1 mouse cellular context compared by ENCODE assay signal in the genomic region with DNA sequence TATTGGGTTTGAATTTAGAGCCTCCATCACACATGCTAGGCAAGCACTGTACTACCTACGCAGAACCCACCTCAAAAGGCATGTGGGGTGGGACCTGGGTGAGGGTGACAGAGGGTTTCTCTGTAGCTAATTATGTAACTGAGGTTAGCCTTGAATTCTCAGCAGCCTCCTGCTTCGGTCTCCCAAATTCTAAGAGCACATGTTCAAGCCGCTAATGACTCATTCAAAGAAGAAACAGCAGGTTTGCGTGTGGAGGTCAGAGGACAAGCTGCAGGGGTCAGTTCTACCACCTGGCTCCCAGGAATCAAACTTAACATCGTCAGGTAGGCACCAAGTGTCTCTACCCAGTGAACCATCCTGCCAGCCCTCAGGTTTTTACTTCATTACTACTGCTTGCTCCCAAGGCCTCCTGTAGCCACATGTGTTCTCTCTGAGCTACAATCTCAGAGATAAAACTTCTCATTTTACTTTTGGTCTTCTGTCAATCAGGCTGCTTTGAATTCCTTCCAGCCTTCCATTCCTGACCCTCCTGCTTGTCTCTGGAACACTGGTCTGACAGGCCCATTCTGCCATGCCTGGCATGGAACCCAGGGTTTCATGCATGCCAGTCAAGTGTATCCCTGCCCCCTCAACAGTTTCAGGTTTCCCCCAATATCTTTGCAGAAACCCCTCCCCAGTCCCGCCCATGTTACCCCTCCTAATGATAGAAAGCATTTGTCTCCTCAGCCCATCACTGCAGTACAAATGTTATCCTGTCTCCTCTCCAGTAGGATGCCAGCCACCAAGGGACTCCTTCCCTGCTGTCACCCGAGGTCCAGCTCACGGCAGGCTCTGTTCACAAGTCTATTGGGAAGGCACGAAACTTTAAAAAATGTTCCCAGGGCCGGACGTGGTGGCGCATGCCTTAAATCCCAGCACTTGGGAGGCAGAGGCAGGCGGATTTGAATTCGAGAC.
A peak's percentile ranks its signal among the peaks of the same experiment; 100 is the strongest.
TF ChIP-seq lines count a peak whose summit lies in the region.

No protein-coding gene starts in this region.

TF ChIP-seq in MEL, 35 proteins besides CTCF, POLR2A, EP300 and RAD21 (continued from another document):
- TF ChIP-seq NRF1 (IDR thresholded peaks at IDR 0.05; ENCODE audit: insufficient read depth, low read depth, low read length, poor library complexity, severe bottlenecking) (no peak), KAT2A (conservative IDR thresholded peaks at IDR 0.05; ENCODE audit: low read depth, low read length) (no peak), ZMIZ1 (IDR thresholded peaks at IDR 0.05; ENCODE audit: low read depth, low read length) (no peak), ELF1 (IDR thresholded peaks at IDR 0.05; ENCODE audit: low read depth, low read length) (no peak), JUND (IDR thresholded peaks at IDR 0.05; ENCODE audit: low read depth, low read length) (no peak), SIN3A (IDR thresholded peaks at IDR 0.05; ENCODE audit: low read length) (no peak), USF2 (IDR thresholded peaks at IDR 0.05; ENCODE audit: borderline replicate concordance in 1 of 2, insufficient read depth in 1 of 2, low read depth in 1 of 2, low read length in 2 of 2) (no peak), MXI1 (IDR thresholded peaks at IDR 0.05; ENCODE audit: low read depth, low read length) (peak; percentile 68), CHD1 (IDR thresholded peaks at IDR 0.05; ENCODE audit: low read depth, low read length) (no peak), TAL1 (IDR thresholded peaks at IDR 0.05; ENCODE audit: low read length) (no peak), USF1 (IDR thresholded peaks at IDR 0.05; ENCODE audit: low read depth, low read length) (no peak), BHLHE40 (IDR thresholded peaks at IDR 0.05; ENCODE audit: borderline replicate concordance, low read depth, low read length) (no peak), RCOR1 (IDR thresholded peaks at IDR 0.05; ENCODE audit: low read depth, low read length) (peak; percentile 35; the same call in 1 of the 2 replicates), E2F4 (IDR thresholded peaks at IDR 0.05; ENCODE audit: borderline replicate concordance, low read depth, low read length) (peak; percentile 55; the same call in 1 of the 2 replicates), MYC (IDR thresholded peaks at IDR 0.05; ENCODE audit: low read depth, low read length) (peak; percentile 70; the same call in 1 of the 2 replicates), MAX (IDR thresholded peaks at IDR 0.05; ENCODE audit: low read length) (peak; percentile 81), NELFE (IDR thresholded peaks at IDR 0.05; ENCODE audit: low read depth, low read length) (peak; percentile 30; the same call in 1 of the 2 replicates), HCFC1 (IDR thresholded peaks at IDR 0.05; ENCODE audit: low read depth, low read length) (no peak), MYB (IDR thresholded peaks at IDR 0.05; ENCODE audit: low read depth, low read length) (no peak), ETS1 (IDR thresholded peaks at IDR 0.05; ENCODE audit: low read depth, low read length) (0 out of 2 replicates have a peak, but pooled peaks have one; percentile 23), POLR2AphosphoS2 (IDR thresholded peaks at IDR 0.05; ENCODE audit: low read length) (no peak), ZC3H11A (IDR thresholded peaks at IDR 0.05; ENCODE audit: low read depth, low read length) (no peak)
